Mouse (Mus musculus) adrenal gland, adult 18-20 months (tissue): Measurements from ENCODE around the gene Gm3194. TPM values are rescaled to one million over a fixed set of nuclear protein-coding genes. Genes with fewer than 3 reads are reported as not detected.
"Not testable (repeated sequence)": the region's sequence is repeated elsewhere in the genome, so short reads cannot be mapped to it uniquely, and the experiment has no call there.

ENCODE experiments used
- DNase-seq, 2 experiments: peaks; one replicate each; pipeline ENCODE4 v3.0.0; 2021 to 2022; ENCODE audit warnings: low spot score in 2 of 2
- long read RNA-seq, 2 experiments: library from polyadenylated mRNA; stranded (forward); transcript quantifications; one replicate each; pipeline ENCODE4 v2.0.0; 2021
- total RNA-seq, 2 experiments: library from RNA; stranded (reverse); gene quantifications; 1 replicate in 1 of 2; 2 replicates in 1 of 2; pipeline ENCODE4 v1.2.3; 2021

Gene Gm3194
- total RNA-seq: under 1 TPM in 1 of 2 experiments, not detected in 1; 0.53 TPM
- long read RNA-seq, experiment 1: 0 reads
- long read RNA-seq, experiment 2: 0 reads

GRCm38 (mm10) chr14:5455367-5455766, at the start of gene Gm3194:
TSS of gene Gm3194 (minus strand) at chr14:5455467.
- DNase-seq: not testable (repeated sequence)

GRCm38 (mm10) chr14:5501374-5501773, 46.1 kb upstream of the Gm3194 start, which contains the start of gene Gm3488:
TSS of gene Gm3488 (plus strand) at chr14:5501674.
- DNase-seq: not testable (repeated sequence)

GRCm38 (mm10) chr14:5483907-5484306, 28.6 kb upstream of the Gm3194 start, which contains the start of gene Gm3187:
TSS of gene Gm3187 (plus strand) at chr14:5484207.
- DNase-seq: not testable (repeated sequence)

- not testable (repeated sequence) for DNase-seq
Measured at GRCm38 (mm10) chr14:5477730-5478129, 22.5 kb upstream of the Gm3194 start, which contains the start of gene Gm8246. TSS of gene Gm8246 (minus strand) at chr14:5477830.

- DNase-seq: not testable (repeated sequence)
Measured at GRCm38 (mm10) chr14:5460469-5460868, 5.2 kb upstream of the Gm3194 start.

GRCm38 (mm10) chr14:5388949-5389348, 66.3 kb downstream of the Gm3194 start, which contains the start of gene Gm3500:
TSS of gene Gm3500 (minus strand) at chr14:5389049.
- DNase-seq: not testable (repeated sequence)

Other genes with a start within 250 kb of the Gm3194 start
- not detected for gene Gm3526, start 194.9 kb downstream of the Gm3194 start, total RNA-seq
- not detected for gene Gm3542, start 120.5 kb downstream of the Gm3194 start, total RNA-seq
- not detected for gene Gm3500, start 66.4 kb downstream of the Gm3194 start, total RNA-seq
- gene Gm8246, start 22.4 kb upstream of the Gm3194 start, total RNA-seq: not detected
- not detected for gene Gm3187, start 28.7 kb upstream of the Gm3194 start, total RNA-seq
- under 1 TPM in 1 of 2 experiments, not detected in 1; 0.19 TPM for gene Gm3488, start 46.2 kb upstream of the Gm3194 start, total RNA-seq
- not detected for gene Gm3532, start 83.0 kb upstream of the Gm3194 start, total RNA-seq
- not detected for gene Gm8265, start 177.6 kb upstream of the Gm3194 start, total RNA-seq
- not detected for gene Gm9603, start 232.0 kb upstream of the Gm3194 start, total RNA-seq